Mouse (Mus musculus): ENCODE results near the gene Gda. TPM values are rescaled to one million over a fixed set of nuclear protein-coding genes. Genes with fewer than 3 reads are reported as not detected.
A peak's percentile ranks its signal among the peaks of the same experiment; 100 is the strongest.

The Gda gene
- total RNA-seq (2015) (165 and 167 TPM in 2 replicates), total RNA-seq (2017) (226 and 236 TPM in 2 replicates)

- ATAC-seq (ENCODE audit: poor library complexity, severe bottlenecking), result no peak
Observed at GRCm38 (mm10) chr19:21473345-21473744, at the start of gene Gda. Gene Gda, minus strand, starts transcription at chr19:21473445.

GRCm38 (mm10) chr19:21520280-21520679, 47.0 kb upstream of the Gda start:
- ATAC-seq (ENCODE audit: poor library complexity, severe bottlenecking), result no peak

GRCm38 (mm10) chr19:21510116-21510515, 36.9 kb upstream of the Gda start:
- ATAC-seq (ENCODE audit: poor library complexity, severe bottlenecking), result peak; percentile 96

- ATAC-seq (ENCODE audit: poor library complexity, severe bottlenecking), result no peak
Observed at GRCm38 (mm10) chr19:21507561-21508232, 34.5 kb upstream of the Gda start.

- ATAC-seq (ENCODE audit: poor library complexity, severe bottlenecking), result no peak
Observed at GRCm38 (mm10) chr19:21507133-21507532, 33.9 kb upstream of the Gda start.

GRCm38 (mm10) chr19:21504716-21505115, 31.5 kb upstream of the Gda start:
- ATAC-seq (ENCODE audit: poor library complexity, severe bottlenecking), result no peak

GRCm38 (mm10) chr19:21499394-21499983, 26.2 kb upstream of the Gda start:
- peak; percentile 69 for ATAC-seq (ENCODE audit: poor library complexity, severe bottlenecking)

GRCm38 (mm10) chr19:21495817-21496216, 22.6 kb upstream of the Gda start:
- ATAC-seq (ENCODE audit: poor library complexity, severe bottlenecking), result peak; percentile 93

- no peak for ATAC-seq (ENCODE audit: poor library complexity, severe bottlenecking)
Observed at GRCm38 (mm10) chr19:21493807-21494521, 20.7 kb upstream of the Gda start.

- ATAC-seq (ENCODE audit: poor library complexity, severe bottlenecking), result no peak
Observed at GRCm38 (mm10) chr19:21491391-21491790, 18.1 kb upstream of the Gda start.

GRCm38 (mm10) chr19:21487124-21487944, 14.1 kb upstream of the Gda start:
- ATAC-seq (ENCODE audit: poor library complexity, severe bottlenecking), result no peak

GRCm38 (mm10) chr19:21482096-21482495, 8.9 kb upstream of the Gda start:
- no peak for ATAC-seq (ENCODE audit: poor library complexity, severe bottlenecking)

- no peak for ATAC-seq (ENCODE audit: poor library complexity, severe bottlenecking)
Observed at GRCm38 (mm10) chr19:21481031-21481430, 7.8 kb upstream of the Gda start.

GRCm38 (mm10) chr19:21480053-21480419, 6.8 kb upstream of the Gda start:
- ATAC-seq (ENCODE audit: poor library complexity, severe bottlenecking), result no peak

GRCm38 (mm10) chr19:21479183-21480052, 6.2 kb upstream of the Gda start:
- ATAC-seq (ENCODE audit: poor library complexity, severe bottlenecking), result peak; percentile 58

- no peak for ATAC-seq (ENCODE audit: poor library complexity, severe bottlenecking)
Observed at GRCm38 (mm10) chr19:21478538-21478937, 5.3 kb upstream of the Gda start.

GRCm38 (mm10) chr19:21477780-21478179, 4.5 kb upstream of the Gda start:
- no peak for ATAC-seq (ENCODE audit: poor library complexity, severe bottlenecking)

- ATAC-seq (ENCODE audit: poor library complexity, severe bottlenecking), result peak; percentile 61
Observed at GRCm38 (mm10) chr19:21476782-21477181, 3.5 kb upstream of the Gda start.

GRCm38 (mm10) chr19:21472121-21472780, 994 bp downstream of the Gda start:
- peak; percentile 93 for ATAC-seq (ENCODE audit: poor library complexity, severe bottlenecking)

All from megakaryocyte, adult 5-6 weeks (primary cell).